Mouse (Mus musculus) kidney, embryonic 16.5 days (tissue): ENCODE measurements around the gene Cd4. TPM values are rescaled to one million over a fixed set of nuclear protein-coding genes. Genes with fewer than 3 reads are reported as not detected.
A peak's percentile ranks its signal among the peaks of the same experiment; 100 is the strongest.

ENCODE experiments used
- ATAC-seq: fragments of 200-750 bp; cut with Nextera tagmentation; 2 replicates; pipeline ENCODE4 v1.8.0; 2017; ENCODE audit warnings: moderate TSS enrichment; ENCODE audit not compliant: low FRiP score, low TSS enrichment
- H3K27ac ChIP-seq: fragments of 300-500 bp; sonication (generic); 2 replicates; pipeline ENCODE4 v1.5.1; 2014; ENCODE audit warnings: low read length
- H3K27me3 ChIP-seq: fragments of 300-500 bp; sonication (generic); 2 replicates; pipeline ENCODE4 v1.6.1; 2014; ENCODE audit warnings: low read length, control low read depth, mixed read lengths; ENCODE audit not compliant: insufficient read depth
- H3K36me3 ChIP-seq: fragments of 300-500 bp; sonication (generic); 2 replicates; pipeline ENCODE4 v1.6.1; 2014; ENCODE audit warnings: low read length, control low read depth, mixed read lengths; ENCODE audit not compliant: insufficient read depth
- H3K4me1 ChIP-seq: fragments of 300-500 bp; sonication (generic); 2 replicates; pipeline ENCODE4 v1.6.1; 2014; ENCODE audit warnings: low read length, control low read depth, mixed read lengths; ENCODE audit not compliant: insufficient read depth
- H3K4me2 ChIP-seq: fragments of 300-500 bp; sonication (generic); replicated peaks from 2 replicates; pipeline ENCODE4 v1.6.1; 2014; ENCODE audit warnings: low read depth, low read length
- H3K4me3 ChIP-seq: fragments of 300-500 bp; sonication (generic); 2 replicates; pipeline ENCODE4 v1.5.1; 2014; ENCODE audit warnings: mild to moderate bottlenecking, low read length
- H3K9ac ChIP-seq: fragments of 300-500 bp; sonication (generic); replicated peaks from 2 replicates; pipeline ENCODE4 v1.6.1; 2014; ENCODE audit warnings: low read length
- H3K9me3 ChIP-seq: fragments of 300-500 bp; sonication (generic); 2 replicates; pipeline ENCODE4 v1.6.1; 2016; ENCODE audit warnings: low read length, control low read depth
- WGBS: fragments of 180-500 bp; shearing (Covaris S2); extraction: QIAGEN DNeasy Blood & Tissue Kit; methylation state at CpG from one replicate; pipeline ENCODE4 v1.1.7; 2014; 5-methylcytosine and 5-hydroxymethylcytosine counted together
- polyA plus RNA-seq: library from polyadenylated mRNA; unstranded; fragments of >200 nt; fragmentation: Nextera tagmentation; extraction: Ambion mirVana; gene quantifications from 2 replicates; pipeline ENCODE4 v1.2.1, GENCODE M21; 2015

Cd4 gene
- polyA plus RNA-seq, 1 experiment from 2014 or later = 0.10 TPM

GRCm38 (mm10) chr6:124817563-124817962, 70.5 kb downstream of the Cd4 start:
- no peak for ATAC-seq
- peaks cover 67% of the 10 kb centered on the region for H3K36me3 ChIP-seq
- 93% methylated on average over 8 of the region's 8 CpGs for WGBS
- H3K4me1 ChIP-seq = peaks cover 18% of the 10 kb centered on the region
- H3K4me2 ChIP-seq = no peak overlapping the region
- H3K9ac ChIP-seq = no peak overlapping the region
- H3K9me3 ChIP-seq = no peaks in the 10 kb centered on the region
- no peaks in the 10 kb centered on the region for H3K27me3 ChIP-seq
- H3K27ac ChIP-seq = no peak overlapping the region
- H3K4me3 ChIP-seq = no peak overlapping the region

- H3K36me3 ChIP-seq = peaks cover 65% of the 10 kb centered on the region
- ATAC-seq = no peak
- H3K4me2 ChIP-seq = no peak overlapping the region
- no peak overlapping the region for H3K4me3 ChIP-seq
- no peaks in the 10 kb centered on the region for H3K27me3 ChIP-seq
- H3K4me1 ChIP-seq = peaks cover 22% of the 10 kb centered on the region
- no peaks in the 10 kb centered on the region for H3K9me3 ChIP-seq
- no peak overlapping the region for H3K27ac ChIP-seq
- 93% methylated on average over 11 of the region's 11 CpGs for WGBS
- no peak overlapping the region for H3K9ac ChIP-seq
Measured at GRCm38 (mm10) chr6:124817125-124817524, 70.9 kb downstream of the Cd4 start.

GRCm38 (mm10) chr6:124816611-124817010, 71.4 kb downstream of the Cd4 start:
- no peak for ATAC-seq
- H3K27me3 ChIP-seq = no peaks in the 10 kb centered on the region
- H3K4me2 ChIP-seq = no peak overlapping the region
- H3K4me1 ChIP-seq = peaks cover 27% of the 10 kb centered on the region
- no peak overlapping the region for H3K27ac ChIP-seq
- peaks cover 65% of the 10 kb centered on the region for H3K36me3 ChIP-seq
- 85% methylated on average over 4 of the region's 4 CpGs for WGBS
- H3K4me3 ChIP-seq = no peak overlapping the region
- H3K9me3 ChIP-seq = no peaks in the 10 kb centered on the region
- H3K9ac ChIP-seq = no peak overlapping the region

- peak; percentile 6; the same call in 1 of the 2 replicates for ATAC-seq
- 56% methylated on average over 9 of the region's 9 CpGs for WGBS
- Histone ChIP-seq H3K4me3 (no peak overlapping the region), H3K9ac (no peak overlapping the region), H3K4me2 (peak overlapping the region; percentile 90), H3K27ac (peak overlapping the region; percentile 30; the same call in 1 of the 2 replicates), H3K27me3 (no peaks in the 10 kb centered on the region), H3K36me3 (peaks cover 53% of the 10 kb centered on the region), H3K4me1 (peaks cover 31% of the 10 kb centered on the region), H3K9me3 (no peaks in the 10 kb centered on the region)
Measured at GRCm38 (mm10) chr6:124814858-124815774, 72.9 kb downstream of the Cd4 start.

Other genes with a start within 250 kb of the Cd4 start
- 88.6 and 97.2 TPM in 2 replicates for gene Lpcat3, start 225.2 kb downstream of the Cd4 start, polyA plus RNA-seq
- gene Emg1, start 176.0 kb downstream of the Cd4 start, polyA plus RNA-seq = 202 and 219 TPM in 2 replicates
- gene Phb2, start 175.9 kb downstream of the Cd4 start, polyA plus RNA-seq = 403 and 405 TPM in 2 replicates
- 13.8 and 16.4 TPM in 2 replicates for gene Ptpn6, start 149.5 kb downstream of the Cd4 start, polyA plus RNA-seq
- 527 and 541 TPM in 2 replicates for gene Grcc10, start 146.8 kb downstream of the Cd4 start, polyA plus RNA-seq
- 0.14 TPM in 1 of 2 replicates, not detected in the other for gene Gm45234, start 132.2 kb downstream of the Cd4 start, polyA plus RNA-seq
- gene Atn1, start 131.7 kb downstream of the Cd4 start, polyA plus RNA-seq = 16.4 and 20.2 TPM in 2 replicates
- 10.9 and 15.3 TPM in 2 replicates for gene Eno2, start 118.5 kb downstream of the Cd4 start, polyA plus RNA-seq
- 1.0 and 1.2 TPM in 2 replicates for gene Lrrc23, start 108.5 kb downstream of the Cd4 start, polyA plus RNA-seq
- gene Spsb2, start 79.6 kb downstream of the Cd4 start, polyA plus RNA-seq = 20.9 and 21.5 TPM in 2 replicates
- 851 and 866 TPM in 2 replicates for gene Tpi1, start 73.9 kb downstream of the Cd4 start, polyA plus RNA-seq
- gene Usp5, start 58.7 kb downstream of the Cd4 start, polyA plus RNA-seq = 174 TPM in 2 replicates
- 187 and 193 TPM in 2 replicates for gene Cdca3, start 58.7 kb downstream of the Cd4 start, polyA plus RNA-seq
- 1.7 and 1.8 TPM in 2 replicates for gene Gnb3, start 47.9 kb downstream of the Cd4 start, polyA plus RNA-seq
- 10.4 and 19.3 TPM in 2 replicates for gene P3h3, start 30.5 kb downstream of the Cd4 start, polyA plus RNA-seq
- 1.1 and 1.4 TPM in 2 replicates for gene Gpr162, start 24.2 kb downstream of the Cd4 start, polyA plus RNA-seq
- gene Lag3, start 23.5 kb upstream of the Cd4 start, polyA plus RNA-seq = 1.3 and 2.6 TPM in 2 replicates
- gene Ptms, start 31.9 kb upstream of the Cd4 start, polyA plus RNA-seq = 269 and 274 TPM in 2 replicates
- gene Mlf2, start 43.2 kb upstream of the Cd4 start, polyA plus RNA-seq = 366 and 380 TPM in 2 replicates
- gene Cops7a, start 77.3 kb upstream of the Cd4 start, polyA plus RNA-seq = 178 and 179 TPM in 2 replicates
- 2.1 and 2.3 TPM in 2 replicates for gene Pianp, start 108.5 kb upstream of the Cd4 start, polyA plus RNA-seq
- 13.7 and 14.7 TPM in 2 replicates for gene Zfp384, start 120.9 kb upstream of the Cd4 start, polyA plus RNA-seq
- gene Ing4, start 151.5 kb upstream of the Cd4 start, polyA plus RNA-seq = 152 and 158 TPM in 2 replicates
- gene Acrbp, start 161.5 kb upstream of the Cd4 start, polyA plus RNA-seq = 16.3 and 20.4 TPM in 2 replicates
- 0.30 and 0.60 TPM in 2 replicates for gene Lpar5, start 179.7 kb upstream of the Cd4 start, polyA plus RNA-seq
- gene Chd4, start 207.8 kb upstream of the Cd4 start, polyA plus RNA-seq = 72.0 and 80.4 TPM in 2 replicates
- 68.6 and 69.3 TPM in 2 replicates for gene Nop2, start 243.7 kb upstream of the Cd4 start, polyA plus RNA-seq